Mouse (Mus musculus) kidney, adult 11 months (tissue): ENCODE measurements around the gene Pogk.

ENCODE experiments used
- DNase-seq: peaks from one replicate; pipeline ENCODE4 v3.0.0; 2022

Pogk gene

DNA sequence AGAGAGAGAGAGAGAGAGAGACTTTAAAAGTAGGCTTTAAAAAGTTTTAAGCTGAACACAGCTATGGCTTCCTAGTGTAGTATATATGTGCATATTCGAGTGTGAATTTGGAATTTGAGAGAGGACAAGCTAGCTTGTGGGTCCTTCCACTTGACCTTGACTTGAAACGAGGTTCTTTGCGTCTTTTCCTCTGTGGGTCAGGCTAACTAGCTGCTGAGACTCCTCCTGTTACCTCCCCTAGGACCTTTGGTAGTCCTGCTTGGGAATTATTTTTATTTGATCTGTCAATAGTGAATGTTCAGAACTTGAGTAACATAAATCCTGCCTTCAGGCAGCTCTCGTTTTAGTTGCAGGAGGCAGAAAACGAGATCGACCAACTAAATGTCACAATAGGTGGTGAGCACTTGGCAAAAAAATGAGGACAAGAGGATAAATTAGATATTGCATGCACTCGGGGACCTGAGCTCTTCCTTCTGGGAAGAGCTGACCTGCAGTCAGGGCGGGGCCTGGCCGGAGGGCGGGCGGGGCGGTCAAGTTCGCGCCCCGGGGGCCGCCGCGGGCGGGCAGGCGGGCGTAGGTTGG is 31.1 kb downstream of the Pogk start:
- DNase-seq: no peak

DNA sequence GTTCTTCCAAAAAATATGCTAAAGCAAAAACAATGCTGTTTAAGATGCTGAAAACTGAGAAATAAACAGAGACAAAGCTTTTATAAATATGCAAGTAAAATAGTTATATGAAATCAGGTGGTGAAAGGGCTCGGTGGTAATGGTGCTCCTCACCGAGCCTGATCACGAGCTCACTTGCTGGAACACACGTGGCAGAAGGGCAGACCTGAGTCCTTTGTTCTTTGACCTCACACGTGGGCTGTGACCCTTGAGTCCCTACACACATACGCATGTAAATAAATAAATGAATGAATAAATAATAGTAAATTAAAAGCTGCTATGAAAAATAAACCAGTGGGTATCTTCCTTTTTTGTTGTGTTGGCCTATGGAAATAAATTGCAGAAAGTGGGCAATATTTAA is 32.5 kb downstream of the Pogk start:
- peak; percentile 23 for DNase-seq

DNA sequence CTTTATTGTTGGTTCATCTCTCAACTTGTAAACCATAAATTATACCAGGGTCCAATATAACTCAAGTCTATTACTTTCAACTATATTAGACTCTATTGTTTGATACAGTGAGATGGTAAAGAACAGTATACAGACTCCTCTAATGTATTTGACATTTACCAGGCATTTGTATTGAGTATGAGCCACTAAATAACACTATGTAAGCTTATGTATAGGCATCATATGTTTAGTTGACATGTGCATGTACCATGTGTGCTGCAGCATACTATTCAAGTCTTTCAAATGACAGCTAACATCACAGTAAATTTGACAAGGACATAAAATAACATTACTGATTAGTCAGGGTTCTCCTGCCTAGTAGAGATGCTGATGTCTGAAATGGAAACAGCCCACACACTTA is 46.5 kb downstream of the Pogk start:
- no peak for DNase-seq

DNA sequence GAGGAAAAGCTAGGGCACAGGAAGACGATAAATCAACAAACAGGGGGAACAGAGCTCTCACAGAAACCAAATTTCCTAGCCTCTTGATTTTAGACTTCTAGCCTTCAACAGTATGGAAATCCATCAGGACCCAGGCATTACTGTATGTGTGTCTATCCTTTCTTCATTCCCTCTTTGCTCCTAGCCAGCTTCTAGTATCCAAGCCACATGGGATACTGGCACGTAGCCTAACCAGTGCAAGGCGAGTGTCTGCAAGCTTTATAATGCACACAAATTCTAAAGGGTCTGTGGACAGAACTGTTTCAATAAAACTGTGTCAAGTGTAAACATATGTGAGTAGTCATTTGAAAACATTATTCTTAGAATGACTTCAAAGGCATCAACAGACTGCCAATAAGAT is 47.0 kb downstream of the Pogk start:
- DNase-seq: no peak

DNA sequence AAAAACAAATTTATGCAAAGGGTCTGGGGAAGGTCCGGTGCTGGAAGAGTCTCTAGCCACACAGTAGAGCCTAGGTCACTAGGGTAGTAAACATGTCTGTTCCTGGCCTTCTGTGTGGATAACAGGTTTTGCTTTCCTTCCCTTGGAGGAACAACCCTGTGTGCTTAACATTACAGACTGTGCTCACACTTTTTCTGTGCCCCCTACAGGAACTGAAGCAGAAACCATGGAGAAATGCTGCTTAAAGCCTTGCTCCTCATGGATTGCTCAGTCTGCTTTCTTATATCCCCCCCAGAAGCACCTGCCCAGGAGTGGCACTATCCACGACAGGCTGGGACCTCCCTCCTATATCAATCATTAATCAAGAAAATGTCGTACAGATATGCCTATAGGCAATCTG is 47.8 kb downstream of the Pogk start:
- no peak for DNase-seq

DNA sequence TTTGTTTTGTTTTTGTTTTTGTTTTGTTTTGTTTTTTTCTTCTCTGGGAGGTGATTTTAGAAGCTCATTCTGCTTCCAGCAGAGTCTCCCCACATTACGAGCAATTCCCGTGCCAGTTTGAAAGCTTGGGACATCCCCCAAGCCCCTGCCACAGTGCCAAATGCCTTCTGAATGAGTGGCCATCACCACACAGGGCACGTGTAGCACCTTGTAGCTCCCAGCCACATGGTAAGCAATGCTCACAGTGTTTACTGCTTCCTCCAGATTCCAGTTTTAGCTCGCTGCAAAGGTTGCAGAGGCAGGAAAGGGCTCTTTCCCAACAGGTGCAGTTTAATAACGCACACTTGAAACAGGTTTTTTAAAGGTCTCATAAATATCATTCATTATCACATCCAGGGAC is 48.8 kb downstream of the Pogk start:
- no peak for DNase-seq

DNA sequence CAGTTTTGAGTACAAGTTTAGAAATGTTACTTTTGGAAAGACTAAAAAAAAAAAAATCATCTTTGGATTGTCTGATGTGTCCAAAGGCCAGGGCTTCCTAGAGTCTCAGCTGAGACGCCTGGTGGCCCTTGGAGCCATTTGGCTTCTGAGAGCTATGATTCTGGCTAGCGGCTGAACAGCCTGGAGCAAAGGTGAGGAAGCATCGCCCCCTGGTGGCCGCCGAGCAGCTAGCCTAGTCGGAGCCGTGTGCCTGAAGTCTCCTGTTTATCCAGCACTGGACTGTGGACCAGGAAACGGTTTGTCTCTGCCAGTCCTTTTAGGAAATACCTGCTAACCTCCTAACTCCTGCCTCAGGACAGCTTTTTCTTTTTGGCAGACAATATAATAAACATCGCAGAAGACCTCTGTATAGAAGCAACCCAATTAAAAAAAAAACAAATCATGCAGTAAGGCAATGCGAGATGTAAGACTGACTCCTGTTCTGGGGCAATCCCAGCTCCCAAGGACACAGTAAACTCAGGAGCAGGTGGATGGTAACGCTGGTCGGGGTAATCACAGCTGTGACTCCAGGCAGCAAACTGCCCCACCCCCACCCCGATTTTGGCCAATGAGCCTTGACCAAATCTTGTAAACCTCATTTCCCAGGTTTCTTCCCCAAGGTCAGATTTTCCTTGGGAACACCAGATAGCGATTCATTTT is 49.4 kb downstream of the Pogk start:
- peak; percentile 74 for DNase-seq

DNA sequence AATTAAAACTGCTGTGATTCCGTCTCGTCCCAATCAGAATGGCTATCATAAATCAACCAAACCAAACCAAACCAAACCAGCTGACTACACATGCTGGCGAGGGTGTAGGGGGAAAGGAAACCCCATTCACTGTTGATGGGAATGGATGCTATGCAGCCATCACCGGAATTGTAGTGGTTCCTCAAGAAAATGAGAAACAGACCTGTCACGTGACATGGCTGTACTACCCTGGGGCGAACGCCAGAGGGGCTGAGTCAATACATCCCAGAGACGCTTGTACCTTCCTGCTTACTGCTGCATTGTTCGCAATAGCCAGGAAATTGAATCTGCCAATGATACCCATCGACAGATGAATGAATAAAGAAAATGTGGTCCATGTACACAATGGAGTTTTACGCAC is 59.9 kb downstream of the Pogk start:
- no peak for DNase-seq

DNA sequence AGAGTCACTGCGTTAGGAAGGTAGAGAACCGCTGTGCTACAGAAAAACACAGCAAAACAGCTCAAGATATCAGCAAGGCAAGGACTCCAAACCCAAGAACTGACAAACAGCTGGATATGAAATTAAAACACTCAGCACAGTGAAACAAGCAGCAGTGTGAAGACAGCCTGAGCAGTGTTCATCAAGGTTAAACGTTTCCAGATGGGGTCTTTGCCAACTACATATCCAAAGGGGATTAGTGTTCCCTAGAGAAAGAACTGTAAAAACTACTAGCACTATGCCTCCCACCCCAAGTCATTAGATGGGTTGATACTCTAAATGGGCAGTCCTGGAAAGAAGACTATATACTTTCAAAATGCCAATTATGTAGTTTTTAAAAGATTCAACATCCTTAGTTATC is 60.3 kb downstream of the Pogk start:
- no peak for DNase-seq

DNA sequence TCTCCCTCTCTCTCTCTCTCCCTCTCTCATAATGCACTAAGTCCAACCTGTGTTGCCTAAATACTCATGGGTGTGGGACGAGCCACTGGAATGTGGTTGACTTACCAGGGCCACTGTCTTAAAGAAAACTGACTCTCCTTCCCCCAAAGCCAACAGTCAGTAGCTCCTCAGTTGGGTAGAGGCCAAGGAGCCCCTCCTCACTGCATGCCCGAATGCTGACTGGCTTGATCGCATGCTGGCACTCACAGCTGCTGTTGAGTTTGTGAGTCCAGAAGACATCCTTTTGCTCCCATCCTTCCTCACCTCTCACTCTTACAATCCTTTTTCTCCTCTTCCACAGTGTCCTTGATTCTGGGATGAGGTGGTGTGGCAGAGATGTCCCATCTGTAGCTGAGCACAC is 62.8 kb downstream of the Pogk start:
- DNase-seq: no peak

DNA sequence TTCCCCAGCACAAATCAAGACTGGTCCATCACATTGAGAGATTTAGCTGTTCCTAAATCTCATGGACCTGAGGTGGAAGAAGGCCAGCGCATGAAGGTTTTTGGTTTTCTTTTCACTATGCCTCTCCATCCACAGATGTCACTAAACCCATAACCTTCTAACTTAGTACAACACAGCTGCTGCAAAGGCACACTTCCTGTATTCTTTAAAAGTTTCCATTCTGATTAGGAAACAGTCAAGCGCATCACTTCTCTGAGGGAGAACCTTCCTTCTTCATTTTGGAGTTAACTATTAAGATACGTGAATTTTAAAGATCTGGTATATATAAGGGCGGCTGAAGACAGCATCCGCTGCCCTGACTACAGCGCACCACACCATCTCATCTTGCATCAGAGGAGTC is 64.1 kb downstream of the Pogk start:
- no peak for DNase-seq

DNA sequence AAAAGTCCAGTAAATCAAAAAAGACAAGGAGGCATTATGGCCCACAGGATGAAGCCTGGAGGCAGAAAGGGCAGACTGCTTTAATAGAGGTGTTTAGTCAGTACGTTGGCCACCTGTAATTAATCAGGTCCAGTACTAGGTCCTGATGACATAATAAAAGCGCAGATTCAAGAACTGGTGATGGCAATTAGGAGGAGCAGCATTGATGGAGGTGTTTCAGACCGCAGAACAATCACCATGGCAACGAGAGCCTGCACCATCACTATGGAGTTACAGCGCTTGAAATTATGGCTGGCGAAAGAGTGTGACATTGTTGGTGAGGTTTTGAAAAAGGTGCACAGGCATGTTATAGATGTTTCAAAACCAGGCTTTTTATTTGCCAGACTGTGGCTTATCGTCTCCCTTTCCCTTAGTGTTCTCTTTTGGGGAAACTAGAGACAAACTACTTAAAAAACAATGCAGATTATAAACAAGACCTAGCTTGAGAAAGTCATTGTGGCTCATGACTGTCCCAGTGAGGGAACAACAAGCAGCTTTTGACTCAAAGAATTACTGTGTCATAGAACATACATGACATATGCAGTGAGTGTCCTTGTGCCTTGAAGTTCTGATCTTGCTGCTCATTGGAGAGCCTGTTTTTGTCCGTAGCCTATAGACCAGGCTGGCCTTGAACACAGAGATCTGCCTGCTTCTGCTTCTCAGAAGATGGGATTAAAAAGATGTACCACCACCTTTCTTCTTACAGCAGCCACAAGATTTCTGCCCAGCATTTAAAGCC is 65.2 kb downstream of the Pogk start:
- DNase-seq: no peak

DNA sequence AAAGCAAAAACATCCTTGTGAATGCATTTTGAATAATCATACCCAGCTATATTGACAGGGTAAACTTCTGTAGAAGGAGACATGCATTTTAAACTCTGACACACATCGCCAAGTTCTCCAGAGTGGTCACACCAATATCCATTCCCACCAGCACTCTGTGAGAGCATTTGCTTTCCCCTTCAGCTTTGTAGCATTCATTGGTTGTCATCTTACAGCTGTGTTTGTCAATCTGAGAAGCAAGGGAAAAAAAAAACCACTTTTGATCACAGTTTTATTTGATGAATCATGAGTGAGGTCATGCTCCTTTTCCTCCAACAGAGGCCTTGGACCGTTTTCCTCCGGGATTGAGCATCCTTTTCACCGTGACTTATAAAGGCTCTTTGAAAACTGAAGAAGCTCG is 66.1 kb downstream of the Pogk start:
- DNase-seq: no peak

DNA sequence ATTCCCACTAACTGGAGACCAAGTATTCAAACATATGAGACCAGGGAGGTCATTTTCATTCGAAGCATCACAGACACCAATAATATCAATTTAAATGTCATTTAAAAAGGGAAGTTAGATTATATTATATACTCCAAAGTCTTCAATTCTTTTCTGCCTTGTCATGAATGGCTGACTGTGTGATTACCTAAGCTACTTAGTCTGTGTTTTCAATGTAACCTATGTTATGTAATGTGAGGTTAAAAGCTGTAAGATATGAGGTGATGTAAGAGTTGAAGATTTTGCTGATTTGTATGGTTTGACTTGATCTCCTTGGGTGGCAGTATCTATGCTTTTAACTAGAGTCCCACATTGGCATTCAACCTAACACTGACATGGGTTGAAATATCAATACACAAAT is 67.1 kb downstream of the Pogk start:
- DNase-seq: no peak

DNA sequence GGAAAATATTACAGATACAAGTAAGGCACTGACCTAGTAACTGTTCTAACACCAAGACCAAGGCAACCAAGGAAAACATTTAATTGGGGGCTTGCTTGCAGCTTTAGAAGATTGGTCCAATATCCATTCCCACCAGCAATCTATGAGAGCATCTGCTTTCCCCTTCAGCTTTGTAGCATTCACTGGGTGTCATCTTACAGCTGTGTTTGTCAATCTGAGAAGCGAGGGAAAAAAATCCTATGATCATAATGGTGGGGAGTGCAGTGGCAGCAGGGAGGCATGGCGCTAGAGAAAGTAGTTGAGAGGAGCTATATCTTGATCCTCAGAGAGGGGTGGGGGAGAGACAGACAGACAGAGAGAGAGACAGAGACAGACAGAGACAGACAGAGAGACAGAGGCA is 67.6 kb downstream of the Pogk start:
- no peak for DNase-seq

DNA sequence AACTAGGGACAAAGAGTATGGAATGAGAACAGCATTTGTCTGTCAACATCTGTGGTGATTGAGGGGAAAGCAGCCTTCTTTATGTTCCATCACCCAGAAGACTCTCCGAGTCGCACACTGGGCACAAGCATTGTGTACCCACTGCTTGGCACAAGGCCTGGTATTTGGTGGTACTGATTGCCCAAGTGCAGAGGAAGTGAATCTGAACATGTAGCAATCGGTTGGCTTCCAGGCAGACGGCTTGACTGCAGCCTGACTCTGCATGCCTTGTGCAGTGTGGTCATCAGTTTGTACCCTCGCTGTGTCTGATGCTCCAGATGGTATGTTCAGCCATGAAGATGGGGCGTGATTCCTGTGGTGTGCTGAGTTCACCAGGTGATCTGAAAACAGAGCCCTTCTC is 70.6 kb downstream of the Pogk start:
- DNase-seq: no peak
